Mouse (Mus musculus) limb, embryonic 15.5 days (tissue): ENCODE measurements around the gene Rbm4. TPM values are rescaled to one million over a fixed set of nuclear protein-coding genes. Genes with fewer than 3 reads are reported as not detected.
"Not testable (repeated sequence)": the region's sequence is repeated elsewhere in the genome, so short reads cannot be mapped to it uniquely, and the experiment has no call there.

Experiments used
- ATAC-seq: fragments of 200-750 bp; cut with Nextera tagmentation; 2 replicates; pipeline ENCODE4 v1.8.0; 2017; ENCODE audit warnings: low read depth, moderate TSS enrichment; ENCODE audit not compliant: insufficient number of reproducible peaks, low FRiP score, low TSS enrichment
- H3K27ac ChIP-seq: fragments of 300-500 bp; sonication (generic); 2 replicates; pipeline ENCODE4 v1.5.1; 2015; ENCODE audit warnings: moderate library complexity, mild to moderate bottlenecking, inconsistent platforms
- H3K27me3 ChIP-seq: fragments of 300-500 bp; sonication (generic); 2 replicates; pipeline ENCODE4 v1.6.1; 2015; ENCODE audit warnings: inconsistent platforms
- H3K36me3 ChIP-seq: fragments of 300-500 bp; sonication (generic); 2 replicates; pipeline ENCODE4 v1.6.1; 2015; ENCODE audit warnings: inconsistent platforms
- H3K4me1 ChIP-seq: fragments of 300-500 bp; sonication (generic); 2 replicates; pipeline ENCODE4 v1.6.1; 2015; ENCODE audit warnings: inconsistent platforms
- H3K4me2 ChIP-seq: fragments of 300-500 bp; sonication (generic); 2 replicates; pipeline ENCODE4 v1.6.1; 2015; ENCODE audit warnings: mild to moderate bottlenecking, inconsistent platforms
- H3K4me3 ChIP-seq: fragments of 300-500 bp; sonication (generic); 2 replicates; pipeline ENCODE4 v1.5.1; 2015; ENCODE audit warnings: mild to moderate bottlenecking, inconsistent platforms
- H3K9ac ChIP-seq: fragments of 300-500 bp; sonication (generic); 2 replicates; pipeline ENCODE4 v1.6.1; 2015; ENCODE audit warnings: inconsistent platforms
- H3K9me3 ChIP-seq: fragments of 300-500 bp; sonication (generic); 2 replicates; pipeline ENCODE4 v1.6.1; 2016; ENCODE audit warnings: inconsistent platforms
- WGBS: fragments of 180-500 bp; shearing (Covaris S2); methylation state at CpG from one replicate; pipeline ENCODE4 v1.1.7; 2015; 5-methylcytosine and 5-hydroxymethylcytosine counted together
- polyA plus RNA-seq: library from polyadenylated mRNA; unstranded; fragments of >200 nt; fragmentation: Nextera tagmentation; extraction: Ambion mirVana; gene quantifications from 2 replicates; pipeline ENCODE4 v1.2.1, GENCODE M21; 2015

The Rbm4 gene
- polyA plus RNA-seq, 1 experiment from 2014 or later: 63.0 TPM

DNA sequence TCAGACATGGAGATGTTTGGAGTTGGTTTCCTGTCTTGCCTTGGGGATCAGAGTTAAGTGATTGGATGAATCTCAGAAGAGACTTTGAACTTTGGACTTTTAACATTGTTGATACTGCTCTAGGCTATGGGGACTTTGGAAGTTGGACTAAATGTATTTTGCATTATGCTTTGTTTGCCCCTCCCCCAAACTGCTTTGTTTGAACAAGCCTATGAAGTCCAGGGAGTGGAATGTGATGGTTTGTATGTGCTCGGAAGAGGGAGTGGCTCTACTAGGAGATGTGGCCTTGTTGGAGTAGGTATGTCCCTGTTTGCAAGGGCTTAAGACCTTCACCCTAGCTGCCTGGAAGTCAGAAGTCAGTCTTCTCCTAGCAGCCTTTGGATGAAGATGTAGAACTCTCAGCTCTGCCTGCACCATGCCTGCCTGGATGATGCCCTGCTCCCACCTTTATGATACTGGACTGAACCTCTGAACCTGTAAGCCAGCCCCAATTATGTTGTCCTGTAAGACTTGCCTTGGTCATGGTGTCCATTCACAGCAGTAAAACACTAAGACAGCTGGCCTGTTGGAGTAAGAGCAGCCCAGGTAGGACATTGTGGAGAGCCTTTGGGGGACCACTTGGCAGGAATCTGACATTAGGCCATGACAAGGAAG lies 23.6 kb upstream of the Rbm4 start:
- Histone ChIP-seq H3K36me3 (no peaks in the 10 kb centered on the region), H3K9me3 (no peaks in the 10 kb centered on the region), H3K4me3 (no peak overlapping the region), H3K4me2 (no peak overlapping the region), H3K27me3 (no peaks in the 10 kb centered on the region), H3K9ac (no peak overlapping the region), H3K27ac (no peak overlapping the region), H3K4me1 (peaks cover 3% of the 10 kb centered on the region; the same call in 1 of the 2 replicates)
- ATAC-seq: no peak
- 52% methylated on average over 1 of the region's 1 CpGs for WGBS

DNA sequence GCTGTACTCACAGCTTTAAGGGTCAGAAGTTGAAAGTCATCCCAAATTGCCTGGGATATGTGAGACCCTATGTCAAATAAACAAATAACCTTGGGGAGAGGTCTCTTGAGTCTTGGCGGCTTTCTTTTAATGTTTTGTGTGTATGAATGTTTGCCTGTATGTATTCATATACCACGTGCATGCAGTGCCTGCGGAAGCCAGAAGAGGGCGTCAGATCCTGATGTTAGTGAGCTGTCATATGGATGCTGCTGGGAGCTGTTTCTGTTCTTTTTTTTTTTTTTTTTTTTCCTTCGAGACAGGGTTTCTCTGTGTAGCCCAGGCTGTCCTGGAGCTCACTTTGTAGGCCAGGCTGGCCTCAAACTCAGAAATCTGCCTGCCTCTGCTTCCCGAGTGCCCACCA lies 19.3 kb upstream of the Rbm4 start:
- Histone ChIP-seq H3K9me3 (no peaks in the 10 kb centered on the region), H3K36me3 (no peaks in the 10 kb centered on the region), H3K9ac (no peak overlapping the region), H3K4me1 (peaks cover 20% of the 10 kb centered on the region), H3K4me2 (no peak overlapping the region), H3K27ac (no peak overlapping the region), H3K27me3 (no peaks in the 10 kb centered on the region), H3K4me3 (no peak overlapping the region)
- no peak for ATAC-seq
- 83% methylated on average over 5 of the region's 6 CpGs for WGBS

DNA sequence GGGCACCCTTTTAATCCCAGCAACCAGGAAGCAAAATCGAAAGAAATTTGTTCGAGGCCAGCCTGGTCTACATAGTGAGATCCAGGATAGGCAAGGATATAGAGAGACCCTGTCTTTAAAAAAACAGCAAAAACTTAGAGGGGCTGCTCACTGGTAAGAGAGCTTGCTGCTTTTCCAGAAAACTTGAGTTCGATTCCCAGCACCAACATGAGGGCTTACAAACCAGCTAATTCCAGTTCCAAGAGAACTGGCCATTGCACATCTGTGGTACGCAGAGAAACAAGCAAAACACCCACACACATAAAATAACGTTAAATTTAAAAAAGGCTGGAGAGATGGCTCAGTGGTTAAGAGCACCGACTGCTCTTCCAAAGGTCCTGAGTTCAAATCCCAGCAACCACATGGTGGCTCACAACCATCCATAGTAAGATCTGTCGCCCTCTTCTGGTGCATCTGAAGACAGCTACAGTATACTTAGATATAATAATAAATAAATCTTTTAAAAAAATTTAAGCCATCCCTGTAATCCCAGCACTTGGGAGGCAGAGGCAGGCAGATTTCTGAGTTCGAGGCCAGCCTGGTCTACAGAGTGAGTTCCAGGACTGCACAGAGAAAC lies 18.7 kb upstream of the Rbm4 start:
- ATAC-seq, H3K36me3 ChIP-seq, H3K9me3 ChIP-seq, H3K27me3 ChIP-seq, H3K9ac ChIP-seq: not testable (repeated sequence)
- peak overlapping the region; percentile 80 for H3K4me2 ChIP-seq
- 76% methylated on average over 8 of the region's 8 CpGs for WGBS
- H3K27ac ChIP-seq: peak overlapping the region; percentile 97
- H3K4me3 ChIP-seq: peak overlapping the region; percentile 87
- peaks cover 22% of the 10 kb centered on the region for H3K4me1 ChIP-seq

DNA sequence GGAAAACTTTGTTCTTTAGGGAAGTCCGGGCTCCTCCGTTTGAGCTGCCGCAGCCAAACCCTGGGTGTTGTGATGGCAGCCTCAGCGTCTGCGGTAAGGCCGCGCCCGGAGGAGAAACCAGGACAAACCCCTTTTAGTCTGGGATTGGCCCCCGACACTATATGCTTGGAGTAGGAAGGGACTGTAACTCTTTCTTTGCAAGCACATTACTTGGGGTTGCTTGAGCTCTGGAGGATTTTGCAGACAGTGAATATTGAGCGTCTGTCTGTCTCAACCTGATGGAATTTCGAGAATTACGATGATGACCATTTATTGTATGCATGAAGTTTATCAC lies 18.2 kb upstream of the Rbm4 start:
- peak overlapping the region; percentile 76 for H3K9ac ChIP-seq
- peak overlapping the region; percentile 87 for H3K4me3 ChIP-seq
- no peaks in the 10 kb centered on the region for H3K27me3 ChIP-seq
- H3K4me1 ChIP-seq: peaks cover 22% of the 10 kb centered on the region
- WGBS: 3% methylated on average over 12 of the region's 12 CpGs
- H3K4me2 ChIP-seq: peak overlapping the region; percentile 80
- no peaks in the 10 kb centered on the region for H3K9me3 ChIP-seq
- H3K36me3 ChIP-seq: no peaks in the 10 kb centered on the region
- ATAC-seq: peak; percentile 60
- H3K27ac ChIP-seq: peak overlapping the region; percentile 97

DNA sequence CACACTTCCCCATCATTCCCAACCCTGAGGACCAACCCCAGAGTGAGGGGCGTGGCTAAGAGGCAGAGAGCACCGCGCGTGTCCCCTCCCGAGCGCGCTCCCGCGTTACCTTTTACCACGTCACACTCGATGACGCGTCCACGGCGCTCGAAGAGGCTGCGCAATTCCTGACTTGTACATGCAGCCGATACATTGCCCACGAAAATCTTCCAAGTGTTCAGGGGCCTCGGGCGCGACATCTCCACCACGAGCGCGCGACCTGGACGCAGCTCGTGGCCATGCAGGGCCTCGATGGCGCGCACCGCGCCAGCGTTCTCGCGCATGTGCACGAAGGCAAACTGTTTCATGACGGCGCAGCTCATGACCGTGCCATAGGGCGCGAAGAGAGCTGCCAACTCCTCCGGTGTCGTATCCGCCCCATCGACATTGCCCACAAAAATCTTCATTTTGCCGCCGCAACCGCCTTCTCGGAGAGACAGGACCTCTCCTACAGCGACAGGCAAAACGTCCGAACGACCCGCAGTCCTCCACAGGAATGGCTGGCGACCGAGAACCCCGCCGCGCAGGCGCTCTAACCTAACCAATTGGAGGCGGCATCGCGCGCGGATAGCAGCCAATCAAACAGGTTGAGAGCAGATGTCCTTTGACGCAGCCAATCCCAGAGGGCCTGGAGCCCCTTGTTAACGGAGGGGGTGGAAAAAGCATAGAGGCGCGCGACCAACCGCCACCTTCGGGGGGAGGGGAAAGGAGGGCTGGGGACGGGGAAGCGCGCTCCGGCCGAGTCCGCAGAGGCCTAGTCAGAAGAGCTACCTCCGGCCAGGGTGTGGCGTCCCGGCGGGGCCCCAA lies 17.6 kb upstream of the Rbm4 start, which contains the start of the genes Gm21992 and Rbm14:
Gm21992 (minus strand) TSS at position 550 of the 846 bp plus-strand sequence.
Rbm14 (minus strand) TSS at position 572 of the 846 bp plus-strand sequence.
- WGBS: under 1% methylated on average over 82 of the region's 83 CpGs
- peaks cover 22% of the 10 kb centered on the region for H3K4me1 ChIP-seq
- peak within 1 kb of the TSS; percentile 80 for H3K4me2 ChIP-seq

DNA sequence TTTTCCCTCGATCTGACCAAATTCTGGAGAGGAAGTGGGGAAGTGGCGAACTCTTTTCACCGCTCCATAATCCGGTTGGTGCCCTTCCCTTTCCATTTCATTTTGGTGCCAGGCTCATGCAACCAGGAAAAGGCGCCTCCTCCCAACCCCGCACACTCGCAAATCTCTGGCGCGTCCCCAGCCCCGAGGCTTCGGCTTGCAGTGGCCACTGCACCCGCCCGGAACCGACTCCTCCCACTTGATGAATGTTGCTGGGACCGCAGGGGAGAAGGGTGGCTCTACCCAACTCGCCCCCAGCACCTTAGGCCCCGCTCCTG lies 17.0 kb upstream of the Rbm4 start:
- Histone ChIP-seq H3K36me3 (no peaks in the 10 kb centered on the region), H3K9ac (peak overlapping the region; percentile 85), H3K9me3 (no peaks in the 10 kb centered on the region), H3K27ac (peak overlapping the region; percentile 97), H3K4me1 (peaks cover 22% of the 10 kb centered on the region), H3K27me3 (no peaks in the 10 kb centered on the region), H3K4me3 (peak overlapping the region; percentile 87), H3K4me2 (peak overlapping the region; percentile 80)
- no peak for ATAC-seq
- WGBS: 1% methylated on average over 17 of the region's 17 CpGs

More for the DNA sequence above, 17.6 kb upstream of the Rbm4 start, which contains the start of the genes Gm21992 and Rbm14:
- Histone ChIP-seq H3K9ac (peak within 1 kb of the TSS; percentile 85), H3K36me3 (no peaks in the 10 kb centered on the region), H3K9me3 (no peaks in the 10 kb centered on the region), H3K4me3 (peak within 1 kb of the TSS; percentile 87), H3K27me3 (no peaks in the 10 kb centered on the region), H3K27ac (peak within 1 kb of the TSS; percentile 97)
- peak; percentile 99 for ATAC-seq

DNA sequence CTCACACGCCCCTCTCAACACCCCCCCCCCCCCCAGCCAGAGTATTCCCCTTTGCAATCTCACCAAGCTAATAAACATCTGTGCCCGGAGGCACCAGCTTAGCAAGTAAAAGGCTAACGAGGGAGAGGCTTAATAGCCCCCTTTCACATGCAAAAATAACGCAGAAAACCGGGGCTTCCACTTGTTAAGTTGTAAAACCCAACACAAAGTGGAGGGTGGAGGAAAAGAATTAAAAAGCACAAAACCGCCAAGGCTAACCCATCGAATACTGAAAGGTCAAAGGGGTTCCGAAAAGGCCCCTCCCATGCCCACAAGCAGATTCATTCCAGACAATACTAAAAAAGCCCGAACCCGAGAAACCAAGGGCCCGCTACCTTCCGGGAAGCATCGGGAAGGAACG lies 16.6 kb upstream of the Rbm4 start:
- Histone ChIP-seq H3K4me2 (peak overlapping the region; percentile 80), H3K9ac (peak overlapping the region; percentile 85), H3K36me3 (no peaks in the 10 kb centered on the region), H3K4me3 (peak overlapping the region; percentile 87), H3K27me3 (no peaks in the 10 kb centered on the region), H3K27ac (peak overlapping the region; percentile 97), H3K4me1 (peaks cover 22% of the 10 kb centered on the region), H3K9me3 (no peaks in the 10 kb centered on the region)
- under 1% methylated on average over 14 of the region's 14 CpGs for WGBS
- no peak for ATAC-seq

DNA sequence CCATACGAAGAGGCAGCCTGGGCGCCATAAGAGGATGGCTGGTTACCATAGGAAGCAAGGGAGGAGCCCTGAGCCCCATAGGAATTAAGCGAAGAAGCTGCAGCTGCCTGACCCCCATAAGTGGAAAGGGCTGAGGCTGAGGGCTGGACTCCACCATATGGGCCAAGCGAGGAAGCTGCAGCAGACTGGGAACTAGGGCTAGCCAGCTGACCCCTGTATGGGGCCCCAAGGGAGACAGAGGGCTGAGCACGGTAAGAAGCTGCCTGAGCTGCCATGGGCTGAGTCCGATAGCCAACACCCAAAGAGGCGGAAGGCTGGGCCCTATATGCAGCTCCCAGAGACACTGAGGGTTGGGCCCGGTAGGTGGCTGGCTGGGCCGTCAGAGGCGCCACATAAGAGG lies 9.6 kb upstream of the Rbm4 start:
- Histone ChIP-seq H3K27ac (no peak overlapping the region), H3K9me3 (no peaks in the 10 kb centered on the region), H3K27me3 (no peaks in the 10 kb centered on the region), H3K9ac (no peak overlapping the region), H3K36me3 (peaks cover 60% of the 10 kb centered on the region), H3K4me1 (peaks cover 12% of the 10 kb centered on the region), H3K4me2 (no peak overlapping the region), H3K4me3 (no peak overlapping the region)
- ATAC-seq: no peak
- 81% methylated on average over 10 of the region's 10 CpGs for WGBS

DNA sequence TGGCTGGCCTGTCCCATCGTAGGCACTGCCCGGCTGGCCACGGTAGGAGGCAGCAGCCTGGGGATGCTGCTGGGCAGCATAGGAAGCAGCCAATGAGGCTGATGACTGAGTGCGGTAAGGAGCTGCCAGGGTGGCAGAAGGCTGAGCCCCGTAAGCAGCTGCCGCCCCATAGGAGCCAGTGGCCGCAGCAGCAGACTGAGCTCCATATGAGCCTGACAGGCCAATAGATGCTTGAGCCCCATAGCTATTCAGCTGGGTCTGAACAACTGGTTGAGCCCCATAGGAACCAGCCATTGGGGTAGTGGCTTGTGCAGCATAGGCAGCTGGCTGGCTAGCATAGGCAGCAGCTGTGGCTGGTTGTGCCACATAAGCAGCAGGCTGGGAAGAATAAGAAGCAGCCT lies 9.0 kb upstream of the Rbm4 start:
- H3K27me3 ChIP-seq: no peaks in the 10 kb centered on the region
- peaks cover 61% of the 10 kb centered on the region for H3K36me3 ChIP-seq
- peak; percentile 4; the same call in 1 of the 2 replicates for ATAC-seq
- no peak overlapping the region for H3K9ac ChIP-seq
- peaks cover 7% of the 10 kb centered on the region for H3K4me1 ChIP-seq
- no peak overlapping the region for H3K4me2 ChIP-seq
- 97% methylated on average over 7 of the region's 7 CpGs for WGBS
- H3K9me3 ChIP-seq: no peaks in the 10 kb centered on the region
- H3K4me3 ChIP-seq: no peak overlapping the region
- no peak overlapping the region for H3K27ac ChIP-seq

DNA sequence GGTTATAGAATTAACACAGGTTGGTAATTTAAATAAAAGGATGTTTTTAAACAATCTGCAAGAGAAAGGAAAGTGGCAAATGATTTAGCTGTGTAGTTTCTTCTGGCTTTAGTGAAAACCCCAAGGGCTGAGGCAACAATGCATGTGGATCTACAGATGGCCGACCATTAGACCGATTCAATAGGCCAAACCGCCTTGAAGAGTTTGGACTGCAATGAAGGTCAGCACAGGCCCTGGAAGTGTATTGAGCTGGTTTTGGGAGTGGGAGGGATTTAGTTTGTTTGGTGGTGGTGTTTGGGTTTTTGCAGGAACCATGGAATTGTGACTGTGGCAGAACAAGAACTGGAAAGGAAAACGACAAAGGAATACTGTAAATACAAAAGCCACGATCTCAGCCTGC lies 5.4 kb upstream of the Rbm4 start:
- Histone ChIP-seq H3K4me3 (no peak overlapping the region), H3K4me2 (no peak overlapping the region), H3K27ac (no peak overlapping the region), H3K36me3 (peaks cover 70% of the 10 kb centered on the region), H3K27me3 (no peaks in the 10 kb centered on the region), H3K9ac (no peak overlapping the region), H3K4me1 (peaks cover 14% of the 10 kb centered on the region), H3K9me3 (no peaks in the 10 kb centered on the region)
- WGBS: 94% methylated on average over 5 of the region's 5 CpGs
- no peak for ATAC-seq

DNA sequence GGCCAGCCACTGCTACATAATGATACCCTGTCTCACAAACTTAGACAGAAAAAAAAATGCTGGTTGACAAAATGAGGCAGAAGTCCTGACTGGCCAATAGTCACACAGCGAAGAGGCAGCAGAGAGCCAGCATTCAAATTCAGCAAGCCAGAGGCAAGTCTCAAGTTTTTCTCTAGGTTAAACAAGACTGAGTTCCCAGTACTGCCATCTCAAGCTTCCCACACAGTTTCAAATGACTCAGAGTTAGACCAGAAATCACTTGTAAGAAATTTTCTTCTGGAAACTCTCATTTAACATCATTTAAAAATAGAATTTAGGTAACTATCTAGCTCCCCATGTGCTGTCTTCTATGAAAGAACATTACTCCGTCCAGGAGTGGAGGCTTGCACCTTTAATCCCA lies 4.1 kb upstream of the Rbm4 start:
- Histone ChIP-seq H3K27me3 (no peaks in the 10 kb centered on the region), H3K27ac (no peak overlapping the region), H3K9ac (no peak overlapping the region), H3K9me3 (no peaks in the 10 kb centered on the region), H3K36me3 (peaks cover 58% of the 10 kb centered on the region), H3K4me1 (peaks cover 9% of the 10 kb centered on the region; the same call in 1 of the 2 replicates), H3K4me2 (no peak overlapping the region), H3K4me3 (no peak overlapping the region)
- ATAC-seq: no peak
- WGBS: 96% methylated on average over 2 of the region's 2 CpGs

DNA sequence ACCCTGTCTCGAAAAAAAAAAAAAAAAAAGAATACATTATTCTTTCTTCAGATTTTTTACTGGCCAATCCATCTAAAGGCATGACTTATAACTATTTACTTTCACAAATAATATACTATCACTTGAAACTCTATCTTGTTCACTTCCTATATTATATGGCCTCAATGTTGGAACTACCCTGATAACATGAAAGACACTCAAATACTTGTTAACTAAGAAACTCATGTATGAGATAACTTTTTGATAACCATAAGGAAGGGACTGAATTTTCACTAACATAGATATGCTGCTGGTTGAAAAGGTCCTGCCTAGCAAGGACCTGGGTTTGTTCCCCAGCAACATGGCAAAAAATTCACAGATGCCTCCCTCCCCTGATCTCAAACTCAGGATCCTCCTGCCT lies 2.2 kb upstream of the Rbm4 start:
- no peak overlapping the region for H3K4me3 ChIP-seq
- H3K36me3 ChIP-seq: peaks cover 50% of the 10 kb centered on the region
- H3K9ac ChIP-seq: no peak overlapping the region
- WGBS: 50% methylated on average over 1 of the region's 1 CpGs
- no peaks in the 10 kb centered on the region for H3K9me3 ChIP-seq
- no peak overlapping the region for H3K4me2 ChIP-seq
- no peaks in the 10 kb centered on the region for H3K27me3 ChIP-seq
- H3K27ac ChIP-seq: no peak overlapping the region
- ATAC-seq: no peak
- peaks cover 24% of the 10 kb centered on the region for H3K4me1 ChIP-seq
